14 mouse cellular contexts compared by ENCODE assay signal in genomic region chr1:133856133-133856541, GRCm38 (mm10). TPM values are rescaled to one million over a fixed set of nuclear protein-coding genes. Genes with fewer than 3 reads are reported as not detected.
A peak's percentile ranks its signal among the peaks of the same experiment; 100 is the strongest.
DNase-seq lines count a peak whose midpoint lies in the region; ATAC-seq and TF ChIP-seq lines count a peak whose summit lies in the region.
"Had no signal": no experiment of that assay in that cellular context is flagged by ENCODE, and none has a peak within 500 bp of the region (broad histone marks: within the 10 kb centered on the region; RNA-seq: fewer than 3 reads in every experiment).

No protein-coding gene starts in this region.

- peak; percentile 33 for DNase-seq in liver, postnatal 0 days
- DNase-seq in ES-CJ7 (ENCODE audit: low read depth, low spot score) (peak; percentile 50), R1 (ENCODE audit: low read depth, low spot score) (peak; percentile 44)
- peak; percentile 30 for DNase-seq in midbrain, embryonic 14.5 days
- no peak for DNase-seq in lung, postnatal 14 days
- no peak for DNase-seq in urinary bladder, adult 18-20 months (ENCODE audit: low spot score in 2 of 2)
- DNase-seq: cerebellum, adult 11 months; gastrocnemius, postnatal 10 days; spleen, adult 18-20 months had no signal

- H3K4me1 ChIP-seq in liver, postnatal 0 days (ENCODE audit: insufficient read depth), result peaks cover 18% of the 10 kb centered on the region
- H3K4me1 ChIP-seq in liver, embryonic 12.5 days, result peaks cover 40% of the 10 kb centered on the region
- H3K4me1 ChIP-seq in midbrain, embryonic 14.5 days (ENCODE audit: control insufficient read depth, insufficient read depth, low read length), result peaks cover 30% of the 10 kb centered on the region; the same call in 1 of the 2 replicates

- no peak overlapping the region for H3K27ac ChIP-seq in liver, postnatal 0 days (ENCODE audit: low read depth)
- H3K27ac ChIP-seq in liver, embryonic 12.5 days, result no peak overlapping the region
- H3K27ac ChIP-seq in midbrain, embryonic 14.5 days (replicated peaks; ENCODE audit: low read depth, low read length), result no peak overlapping the region
- H3K27ac ChIP-seq: embryonic facial prominence, embryonic 15.5 days; intestine, embryonic 15.5 days; limb, embryonic 15.5 days; macrophage had no signal

- no peaks in the 10 kb centered on the region for H3K36me3 ChIP-seq in liver, postnatal 0 days (replicated peaks; ENCODE audit: insufficient read depth, low read length)
- no peaks in the 10 kb centered on the region for H3K36me3 ChIP-seq in liver, embryonic 12.5 days
- H3K36me3 ChIP-seq in midbrain, embryonic 14.5 days (ENCODE audit: control insufficient read depth, insufficient read depth, low read length), result no peaks in the 10 kb centered on the region
- H3K36me3 ChIP-seq: embryonic facial prominence, embryonic 15.5 days; intestine, embryonic 15.5 days; limb, embryonic 15.5 days had no signal

- ATAC-seq in liver, postnatal 0 days, result no peak
- ATAC-seq in liver, embryonic 12.5 days, result no peak
- no peak for ATAC-seq in midbrain, embryonic 14.5 days (ENCODE audit: low FRiP score, low TSS enrichment)

- no peak overlapping the region for H3K4me3 ChIP-seq in liver, postnatal 0 days (ENCODE audit: low read depth, low read length)
- no peak overlapping the region for H3K4me3 ChIP-seq in liver, embryonic 12.5 days
- H3K4me3 ChIP-seq in midbrain, embryonic 14.5 days (replicated peaks; ENCODE audit: low read depth, low read length), result no peak overlapping the region
- H3K4me3 ChIP-seq: embryonic facial prominence, embryonic 15.5 days; intestine, embryonic 15.5 days; limb, embryonic 15.5 days had no signal

- H3K9ac ChIP-seq in liver, postnatal 0 days (replicated peaks), result no peak overlapping the region
- H3K9ac ChIP-seq in liver, embryonic 12.5 days, result no peak overlapping the region
- no peak overlapping the region for H3K9ac ChIP-seq in midbrain, embryonic 14.5 days (replicated peaks; ENCODE audit: low read length)
- H3K9ac ChIP-seq: embryonic facial prominence, embryonic 15.5 days; intestine, embryonic 15.5 days; limb, embryonic 15.5 days had no signal

- TF ChIP-seq EP300 in liver, postnatal 0 days (IDR thresholded peaks at IDR 0.05; ENCODE audit: low read depth), result no peak

- no peaks in the 10 kb centered on the region for H3K9me3 ChIP-seq in liver, postnatal 0 days (ENCODE audit: low read length)
- H3K9me3 ChIP-seq in liver, embryonic 12.5 days (replicated peaks), result no peaks in the 10 kb centered on the region
- no peaks in the 10 kb centered on the region for H3K9me3 ChIP-seq in midbrain, embryonic 14.5 days (ENCODE audit: control insufficient read depth, low read length)
- H3K9me3 ChIP-seq: embryonic facial prominence, embryonic 15.5 days; intestine, embryonic 15.5 days; limb, embryonic 15.5 days had no signal

- 26% methylated on average over 11 of the region's 11 CpGs for WGBS in liver, postnatal 0 days (ENCODE audit: insufficient replicate concordance)
- 14% methylated on average over 11 of the region's 11 CpGs for WGBS in liver, embryonic 12.5 days (ENCODE audit: insufficient replicate concordance)
- 7% methylated on average over 11 of the region's 11 CpGs for WGBS in midbrain, embryonic 14.5 days

- TF ChIP-seq CTCF in liver, postnatal 0 days (IDR thresholded peaks at IDR 0.05; ENCODE audit: low read depth), result no peak

- H3K27me3 ChIP-seq in liver, postnatal 0 days (ENCODE audit: insufficient read depth, low read length), result peaks cover 20% of the 10 kb centered on the region; the same call in 1 of the 2 replicates
- peaks cover 71% of the 10 kb centered on the region for H3K27me3 ChIP-seq in liver, embryonic 12.5 days (replicated peaks)
- H3K27me3 ChIP-seq in midbrain, embryonic 14.5 days (ENCODE audit: control insufficient read depth, insufficient read depth, low read length), result no peaks in the 10 kb centered on the region
- H3K27me3 ChIP-seq: embryonic facial prominence, embryonic 15.5 days; intestine, embryonic 15.5 days had no signal

- peak overlapping the region; percentile 47; the same call in 1 of the 2 replicates for H3K4me2 ChIP-seq in liver, postnatal 0 days (ENCODE audit: low read depth, low read length)
- no peak overlapping the region for H3K4me2 ChIP-seq in liver, embryonic 12.5 days
- no peak overlapping the region for H3K4me2 ChIP-seq in midbrain, embryonic 14.5 days (ENCODE audit: low read length)
- H3K4me2 ChIP-seq: intestine, embryonic 15.5 days; limb, embryonic 15.5 days had no signal

RNA-seq across cellular contexts. Expression of gene Optc, which starts 51.7 kb away (rescaled TPM):
- polyA plus RNA-seq in liver, postnatal 0 days (2015; fragmentation: Nextera tagmentation; extraction: Ambion mirVana), result 0.11 and 0.14 TPM in 2 replicates
- 0.10 and 0.11 TPM in 2 replicates for polyA plus RNA-seq in liver, embryonic 12.5 days (2016; fragmentation: Nextera tagmentation; extraction: Ambion mirVana)
- 3.5 and 4.5 TPM in 2 replicates for polyA plus RNA-seq in midbrain, embryonic 14.5 days (2014; fragmentation: Nextera tagmentation; extraction: Ambion mirVana)
- polyA plus RNA-seq: macrophage had no signal

RNA-seq across cellular contexts. Expression of gene Atp2b4, which starts 55.3 kb away (rescaled TPM):
- polyA plus RNA-seq in liver, postnatal 0 days (2015; fragmentation: Nextera tagmentation; extraction: Ambion mirVana), result 6.6 and 9.9 TPM in 2 replicates
- polyA plus RNA-seq in liver, embryonic 12.5 days (2016; fragmentation: Nextera tagmentation; extraction: Ambion mirVana), result 34.1 and 37.6 TPM in 2 replicates
- 14.1 and 15.6 TPM in 2 replicates for polyA plus RNA-seq in midbrain, embryonic 14.5 days (2014; fragmentation: Nextera tagmentation; extraction: Ambion mirVana)

Comparison
In these comparisons a context has a peak if more than half of its experiments do, and no peak if none do; other contexts are left out.
1. DNase-seq: peak in liver, postnatal 0 days (single experiment), ES-CJ7 (single experiment), R1 (single experiment) and midbrain, embryonic 14.5 days (single experiment); none in lung, postnatal 14 days (single experiment) and urinary bladder, adult 18-20 months (0 of 2).